Comparison of ENCODE assay signal across 15 mouse cellular contexts in the genomic region with DNA sequence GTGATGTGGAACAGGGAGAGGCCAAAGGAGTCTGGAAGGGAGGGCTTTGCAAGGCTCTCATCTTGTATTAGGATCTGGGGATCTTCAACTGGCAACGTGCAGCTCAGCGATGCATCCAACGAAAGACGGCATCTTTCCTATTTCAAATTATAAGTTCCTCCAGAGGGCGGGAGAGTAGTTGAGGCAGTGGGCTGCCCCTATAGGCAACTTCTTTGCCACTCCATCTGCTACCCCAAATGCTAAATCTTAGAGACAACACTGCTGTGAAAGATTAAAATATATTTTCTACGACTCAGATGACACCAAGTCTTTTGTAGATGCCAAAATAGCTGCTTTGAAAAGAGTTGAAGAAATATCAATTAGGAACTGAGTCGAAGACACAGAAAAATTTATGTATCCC.
"Had no signal": no experiment of that assay in that cellular context is flagged by ENCODE, and none has a peak within 500 bp of the region (broad histone marks: within the 10 kb centered on the region; RNA-seq: fewer than 3 reads in every experiment).

No protein-coding gene starts in this region.

- H3K27ac ChIP-seq: midbrain, embryonic 13.5 days; midbrain, embryonic 15.5 days; neural tube, embryonic 12.5 days; stomach, embryonic 15.5 days; stomach, postnatal 0 days had no signal

- H3K4me2 ChIP-seq: lung, embryonic 14.5 days; midbrain, embryonic 11.5 days; midbrain, embryonic 13.5 days; midbrain, embryonic 15.5 days; neural tube, embryonic 12.5 days; stomach, embryonic 15.5 days had no signal

- H3K4me3 ChIP-seq: megakaryocyte, embryonic 14.5 days; midbrain, embryonic 13.5 days; midbrain, embryonic 15.5 days; neural tube, embryonic 12.5 days; stomach, embryonic 15.5 days had no signal

- H3K27me3 ChIP-seq: megakaryocyte, embryonic 14.5 days; midbrain, embryonic 13.5 days; midbrain, embryonic 15.5 days; neural tube, embryonic 12.5 days; stomach, embryonic 15.5 days had no signal

- DNase-seq: lung, adult 18-20 months; lung, embryonic 14.5 days; lung, postnatal 10 days; lung, postnatal 4 days; right cerebral cortex, postnatal 14 days; thymus, adult 2 months; thymus, postnatal 25 days; thymus, postnatal 4 days had no signal

- H3K9me3 ChIP-seq: megakaryocyte, embryonic 14.5 days; midbrain, embryonic 13.5 days; midbrain, embryonic 15.5 days; neural tube, embryonic 12.5 days; stomach, embryonic 15.5 days had no signal

- H3K9ac ChIP-seq: lung, embryonic 14.5 days; midbrain, embryonic 13.5 days; midbrain, embryonic 15.5 days; neural tube, embryonic 12.5 days; stomach, embryonic 15.5 days had no signal

- H3K4me1 ChIP-seq: megakaryocyte, embryonic 14.5 days; midbrain, embryonic 13.5 days; midbrain, embryonic 15.5 days; neural tube, embryonic 12.5 days; stomach, embryonic 15.5 days had no signal

- H3K36me3 ChIP-seq: neural tube, embryonic 12.5 days; stomach, embryonic 15.5 days had no signal

- ATAC-seq: midbrain, embryonic 13.5 days; midbrain, embryonic 15.5 days had no signal
